Mouse (Mus musculus): ENCODE results near the gene Epb41l3. TPM values are rescaled to one million over a fixed set of nuclear protein-coding genes. Genes with fewer than 3 reads are reported as not detected.

The Epb41l3 gene
- 9.7 and 13.0 TPM in 2 replicates for total RNA-seq (2015; ENCODE audit: low replicate concordance)
- 4.9 and 9.9 TPM in 2 replicates for total RNA-seq (2017; ENCODE audit: low replicate concordance)

GRCm38 (mm10) chr17:69075501-69076237 lies at the start of gene Epb41l3:
Gene Epb41l3, plus strand, starts transcription at chr17:69075683.
- ATAC-seq (replicated peaks; ENCODE audit: low FRiP score, poor library complexity, severe bottlenecking) = no peak

- ATAC-seq (replicated peaks; ENCODE audit: low FRiP score, poor library complexity, severe bottlenecking) = no peak
Observed at GRCm38 (mm10) chr17:69038760-69039675, 36.5 kb upstream of the Epb41l3 start.

GRCm38 (mm10) chr17:69041516-69041915 lies 34.0 kb upstream of the Epb41l3 start:
- ATAC-seq (replicated peaks; ENCODE audit: low FRiP score, poor library complexity, severe bottlenecking) = no peak

GRCm38 (mm10) chr17:69048826-69049225 lies 26.7 kb upstream of the Epb41l3 start:
- no peak for ATAC-seq (replicated peaks; ENCODE audit: low FRiP score, poor library complexity, severe bottlenecking)

- ATAC-seq (replicated peaks; ENCODE audit: low FRiP score, poor library complexity, severe bottlenecking) = no peak
Observed at GRCm38 (mm10) chr17:69054029-69054428, 21.5 kb upstream of the Epb41l3 start.

- no peak for ATAC-seq (replicated peaks; ENCODE audit: low FRiP score, poor library complexity, severe bottlenecking)
Observed at GRCm38 (mm10) chr17:69059760-69060159, 15.7 kb upstream of the Epb41l3 start.

GRCm38 (mm10) chr17:69060388-69060787 lies 15.1 kb upstream of the Epb41l3 start:
- ATAC-seq (replicated peaks; ENCODE audit: low FRiP score, poor library complexity, severe bottlenecking) = no peak

GRCm38 (mm10) chr17:69061883-69062745 lies 13.4 kb upstream of the Epb41l3 start:
- no peak for ATAC-seq (replicated peaks; ENCODE audit: low FRiP score, poor library complexity, severe bottlenecking)

- no peak for ATAC-seq (replicated peaks; ENCODE audit: low FRiP score, poor library complexity, severe bottlenecking)
Observed at GRCm38 (mm10) chr17:69067937-69068739, 7.3 kb upstream of the Epb41l3 start.

GRCm38 (mm10) chr17:69074095-69074494 lies 1.4 kb upstream of the Epb41l3 start:
- ATAC-seq (replicated peaks; ENCODE audit: low FRiP score, poor library complexity, severe bottlenecking) = no peak

- no peak for ATAC-seq (replicated peaks; ENCODE audit: low FRiP score, poor library complexity, severe bottlenecking)
Observed at GRCm38 (mm10) chr17:69076238-69076625, 749 bp downstream of the Epb41l3 start.

- no peak for ATAC-seq (replicated peaks; ENCODE audit: low FRiP score, poor library complexity, severe bottlenecking)
Observed at GRCm38 (mm10) chr17:69076747-69077543, 1.5 kb downstream of the Epb41l3 start.

- no peak for ATAC-seq (replicated peaks; ENCODE audit: low FRiP score, poor library complexity, severe bottlenecking)
Observed at GRCm38 (mm10) chr17:69077544-69077920, 2.0 kb downstream of the Epb41l3 start.

GRCm38 (mm10) chr17:69082316-69082715 lies 6.8 kb downstream of the Epb41l3 start:
- no peak for ATAC-seq (replicated peaks; ENCODE audit: low FRiP score, poor library complexity, severe bottlenecking)

- ATAC-seq (replicated peaks; ENCODE audit: low FRiP score, poor library complexity, severe bottlenecking) = no peak
Observed at GRCm38 (mm10) chr17:69091618-69092017, 16.1 kb downstream of the Epb41l3 start.

GRCm38 (mm10) chr17:69097068-69097467 lies 21.6 kb downstream of the Epb41l3 start:
- no peak for ATAC-seq (replicated peaks; ENCODE audit: low FRiP score, poor library complexity, severe bottlenecking)

- ATAC-seq (replicated peaks; ENCODE audit: low FRiP score, poor library complexity, severe bottlenecking) = no peak
Observed at GRCm38 (mm10) chr17:69097955-69098354, 22.5 kb downstream of the Epb41l3 start.

- no peak for ATAC-seq (replicated peaks; ENCODE audit: low FRiP score, poor library complexity, severe bottlenecking)
Observed at GRCm38 (mm10) chr17:69103326-69103725, 27.8 kb downstream of the Epb41l3 start.

All from erythroid progenitor cell, adult 5-6 weeks (primary cell).